Mouse (Mus musculus) monocyte, adult 2 months (primary cell): ENCODE measurements around the gene B3gnt4.
"Not testable (repeated sequence)": the region's sequence is repeated elsewhere in the genome, so short reads cannot be mapped to it uniquely, and the experiment has no call there.

Experiments used
- DNase-seq, 2 experiments: peaks; one replicate each; pipeline ENCODE4 v3.0.0; 2022; ENCODE audit warnings: low spot score in 2 of 2, low read depth in 1 of 2

B3gnt4 gene

GRCm38 (mm10) chr5:123510160-123510559 is at the start of gene B3gnt4:
Gene B3gnt4, plus strand, starts transcription at chr5:123510460.
- DNase-seq: no peak

- DNase-seq: no peak
These were observed 48.8 kb upstream of the B3gnt4 start for GRCm38 (mm10) chr5:123461420-123461819.

GRCm38 (mm10) chr5:123464638-123465037 is 45.6 kb upstream of the B3gnt4 start:
- no peak for DNase-seq

- DNase-seq: no peak
These were observed 39.4 kb upstream of the B3gnt4 start for GRCm38 (mm10) chr5:123470784-123471400.

GRCm38 (mm10) chr5:123473817-123474216 is 36.4 kb upstream of the B3gnt4 start:
- no peak for DNase-seq

GRCm38 (mm10) chr5:123487659-123488395 is 22.4 kb upstream of the B3gnt4 start:
- DNase-seq: no peak

- DNase-seq: no peak
These were observed 21.0 kb upstream of the B3gnt4 start, which contains the start of the genes Lrrc43 and Il31 for GRCm38 (mm10) chr5:123489112-123489785. Gene Lrrc43, plus strand, starts transcription at chr5:123489305. Gene Il31, minus strand, starts transcription at chr5:123489489.

- no peak for DNase-seq
These were observed 20.3 kb upstream of the B3gnt4 start for GRCm38 (mm10) chr5:123489935-123490334.

- no peak for DNase-seq
These were observed 10.5 kb upstream of the B3gnt4 start for GRCm38 (mm10) chr5:123499717-123500116.

- no peak for DNase-seq
These were observed 8.3 kb upstream of the B3gnt4 start for GRCm38 (mm10) chr5:123501973-123502372.

- no peak for DNase-seq
These were observed 2.1 kb upstream of the B3gnt4 start for GRCm38 (mm10) chr5:123507936-123508723.

GRCm38 (mm10) chr5:123508921-123509320 is 1.3 kb upstream of the B3gnt4 start:
- DNase-seq: no peak

GRCm38 (mm10) chr5:123511426-123511825 is 1.2 kb downstream of the B3gnt4 start:
- DNase-seq: not testable (repeated sequence)

- no peak for DNase-seq
These were observed 1.8 kb downstream of the B3gnt4 start for GRCm38 (mm10) chr5:123512102-123512501.

- no peak for DNase-seq
These were observed 4.6 kb downstream of the B3gnt4 start for GRCm38 (mm10) chr5:123514871-123515270.

GRCm38 (mm10) chr5:123520666-123521065 is 10.4 kb downstream of the B3gnt4 start:
- DNase-seq: no peak

- no peak for DNase-seq
These were observed 11.4 kb downstream of the B3gnt4 start for GRCm38 (mm10) chr5:123521621-123522020.

GRCm38 (mm10) chr5:123522166-123522565 is 11.9 kb downstream of the B3gnt4 start:
- DNase-seq: no peak

GRCm38 (mm10) chr5:123523692-123524392 is 13.6 kb downstream of the B3gnt4 start, which contains the start of gene Diablo:
Gene Diablo, minus strand, starts transcription at chr5:123524176.
- DNase-seq: peak; percentile 97

- no peak for DNase-seq
These were observed 14.1 kb downstream of the B3gnt4 start for GRCm38 (mm10) chr5:123524393-123524750.

GRCm38 (mm10) chr5:123525281-123525680 is 15.0 kb downstream of the B3gnt4 start, which contains the start of gene Gm49027:
Gene Gm49027, minus strand, starts transcription at chr5:123525488.
- no peak for DNase-seq
